Mouse (Mus musculus) B cell, adult 2 months (primary cell): ENCODE results near the gene Kcnab3.

ENCODE experiments used
- DNase-seq, 2 experiments: peaks; one replicate each; pipeline ENCODE4 v3.0.0; 2022

Gene Kcnab3

DNA sequence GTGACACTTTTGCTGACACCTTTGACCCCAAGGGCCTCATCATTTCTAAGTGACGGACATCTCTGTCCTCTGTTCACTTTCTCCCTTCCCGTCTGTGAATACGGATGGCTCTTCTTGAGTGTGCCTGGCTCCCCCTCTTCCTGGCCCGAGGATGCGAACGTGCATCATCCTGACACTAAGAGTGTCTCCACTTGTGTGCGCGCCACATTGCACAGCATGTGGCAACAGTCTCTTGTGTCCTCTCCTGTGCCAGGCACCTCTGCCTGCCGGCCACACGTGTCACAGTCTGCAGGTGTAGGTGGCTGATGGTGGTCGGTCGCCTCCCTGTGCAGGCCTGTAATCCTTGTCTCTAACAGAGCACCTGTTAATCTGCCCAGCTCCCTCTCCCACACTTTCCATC, 45.5 kb downstream of the Kcnab3 start:
- DNase-seq = no peak

DNA sequence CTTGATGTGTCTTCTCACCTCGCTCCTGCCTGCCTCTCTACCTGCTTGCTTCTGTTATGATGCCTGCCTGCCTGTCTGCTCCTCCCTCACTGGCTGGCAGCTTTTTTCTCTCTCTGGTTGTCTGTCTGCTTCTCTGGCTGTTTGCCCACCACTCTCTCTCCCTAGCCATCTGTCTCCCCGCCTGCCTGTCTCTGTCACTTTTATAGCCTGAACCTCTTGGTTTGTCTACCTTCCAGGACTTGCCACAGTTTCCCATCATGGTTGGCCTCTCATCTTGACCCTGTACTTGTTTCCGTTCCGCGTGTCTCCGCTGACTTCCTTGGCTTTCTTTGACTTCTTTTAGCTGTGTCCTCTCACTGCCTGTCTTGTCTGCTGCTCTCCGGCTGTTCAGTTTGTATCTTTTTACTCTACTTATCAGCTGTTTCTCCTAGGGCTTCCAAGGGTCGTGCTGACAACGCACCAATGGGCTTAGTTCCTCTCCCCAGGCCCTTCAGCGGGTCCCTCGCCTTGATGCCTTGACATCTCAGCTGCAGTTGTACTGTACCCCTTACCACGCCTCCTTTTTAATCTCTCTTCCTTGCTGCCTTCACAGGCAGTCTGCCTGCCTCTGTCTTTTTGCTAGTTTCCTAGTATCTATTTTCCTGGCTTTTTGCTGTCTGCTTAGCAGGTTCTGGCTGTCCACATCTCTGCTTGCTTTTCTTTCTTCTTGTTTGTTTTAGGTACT, 46.2 kb downstream of the Kcnab3 start:
- DNase-seq = no peak

GRCm38 (mm10) chr11:69372780-69373170, 46.7 kb downstream of the Kcnab3 start:
- peak; percentile 54 to 62 for DNase-seq

DNA sequence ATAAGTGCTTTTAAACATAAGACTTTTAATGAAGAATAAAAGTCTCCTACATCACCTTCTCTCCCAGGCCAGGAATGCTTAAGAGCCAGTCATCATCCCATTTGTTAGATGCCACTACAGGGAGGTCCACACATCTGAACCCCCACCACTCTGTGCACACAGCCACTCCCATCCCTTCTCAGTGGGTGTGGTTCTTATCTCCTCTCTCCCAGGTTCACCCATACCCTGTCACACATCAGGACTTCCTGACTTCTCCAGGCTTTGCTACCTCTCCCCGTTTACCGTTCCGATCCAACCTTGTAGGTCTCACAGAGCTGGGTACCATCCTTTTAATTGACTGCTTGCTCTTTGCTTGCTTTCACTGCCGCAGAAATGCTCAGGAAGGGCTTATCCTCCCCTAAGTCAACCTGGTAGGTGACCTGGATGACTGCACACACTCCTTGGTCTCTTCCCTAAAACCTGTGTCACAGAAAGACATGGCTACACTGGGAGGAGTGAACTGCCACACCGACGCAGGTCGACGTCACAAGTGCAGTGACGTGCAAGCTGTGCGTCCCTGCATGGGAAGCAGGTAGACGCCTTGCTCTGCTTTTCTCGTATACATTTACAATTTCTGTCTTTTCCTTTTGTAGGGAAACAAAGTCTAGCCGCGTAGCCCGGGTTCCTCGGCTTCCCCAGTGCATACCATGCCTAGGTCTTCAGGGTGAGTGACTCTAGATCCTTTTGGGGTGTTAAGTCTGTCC, 47.3 kb downstream of the Kcnab3 start:
- DNase-seq = no peak

- DNase-seq = no peak
These were observed 49.6 kb downstream of the Kcnab3 start for GRCm38 (mm10) chr11:69375646-69376045.

GRCm38 (mm10) chr11:69377766-69378165, 51.7 kb downstream of the Kcnab3 start:
- DNase-seq = no peak

DNA sequence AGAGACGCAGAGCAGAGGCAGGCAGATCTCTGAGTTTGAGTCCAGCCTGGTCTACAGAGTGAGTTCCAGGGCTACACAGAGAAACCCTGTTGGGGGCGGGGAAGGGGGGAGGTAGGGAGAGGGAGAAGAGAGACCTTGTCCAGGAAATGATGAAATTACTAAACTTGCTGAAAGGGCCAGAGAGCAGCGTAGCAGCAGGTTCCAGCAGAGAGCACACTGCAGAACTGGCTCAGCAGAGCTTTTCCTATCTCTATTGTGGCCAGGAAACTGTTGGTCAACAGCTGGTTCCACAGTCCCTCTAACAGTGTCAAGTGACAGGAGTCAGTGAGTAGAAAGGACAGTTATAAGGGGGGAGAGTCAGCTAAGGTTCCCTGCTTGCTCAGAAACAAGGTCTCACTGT, 53.5 kb downstream of the Kcnab3 start:
- DNase-seq = no peak

- no peak for DNase-seq
These were observed 55.3 kb downstream of the Kcnab3 start for GRCm38 (mm10) chr11:69381356-69381755.
